Mouse (Mus musculus): ENCODE measurements around the gene Pold2.

Pold2 gene

GRCm38 (mm10) chr11:5856479-5857130 lies 21.5 kb downstream of the Pold2 start:
- no peak for DNase-seq (ENCODE audit: low spot score)

GRCm38 (mm10) chr11:5855902-5856301 lies 22.2 kb downstream of the Pold2 start:
- no peak for DNase-seq (ENCODE audit: low spot score)

- no peak for DNase-seq (ENCODE audit: low spot score)
Observed at GRCm38 (mm10) chr11:5855481-5855880, 22.6 kb downstream of the Pold2 start.

- DNase-seq (ENCODE audit: low spot score), result no peak
Observed at GRCm38 (mm10) chr11:5852314-5852713, 25.8 kb downstream of the Pold2 start.

- no peak for DNase-seq (ENCODE audit: low spot score)
Observed at GRCm38 (mm10) chr11:5851021-5851736, 26.9 kb downstream of the Pold2 start.

GRCm38 (mm10) chr11:5850452-5850851 lies 27.6 kb downstream of the Pold2 start:
- no peak for DNase-seq (ENCODE audit: low spot score)

GRCm38 (mm10) chr11:5849316-5849715 lies 28.8 kb downstream of the Pold2 start:
- no peak for DNase-seq (ENCODE audit: low spot score)

- no peak for DNase-seq (ENCODE audit: low spot score)
Observed at GRCm38 (mm10) chr11:5848741-5849140, 29.4 kb downstream of the Pold2 start.

- DNase-seq (ENCODE audit: low spot score), result peak; percentile 36
Observed at GRCm38 (mm10) chr11:5846639-5847345, 31.3 kb downstream of the Pold2 start.

GRCm38 (mm10) chr11:5843131-5843530 lies 35.0 kb downstream of the Pold2 start:
- DNase-seq (ENCODE audit: low spot score), result no peak

- DNase-seq (ENCODE audit: low spot score), result no peak
Observed at GRCm38 (mm10) chr11:5841751-5842150, 36.3 kb downstream of the Pold2 start.

- no peak for DNase-seq (ENCODE audit: low spot score)
Observed at GRCm38 (mm10) chr11:5840346-5840745, 37.7 kb downstream of the Pold2 start.

GRCm38 (mm10) chr11:5837251-5838246 lies 40.5 kb downstream of the Pold2 start, which contains the start of gene Polm:
Polm (minus strand) TSS chr11:5838016.
- peak; percentile 94 for DNase-seq (ENCODE audit: low spot score)

GRCm38 (mm10) chr11:5836126-5836525 lies 42.0 kb downstream of the Pold2 start:
- no peak for DNase-seq (ENCODE audit: low spot score)

- no peak for DNase-seq (ENCODE audit: low spot score)
Observed at GRCm38 (mm10) chr11:5835057-5835456, 43.0 kb downstream of the Pold2 start.

GRCm38 (mm10) chr11:5834506-5834905 lies 43.6 kb downstream of the Pold2 start:
- no peak for DNase-seq (ENCODE audit: low spot score)

GRCm38 (mm10) chr11:5829327-5829726 lies 48.8 kb downstream of the Pold2 start:
- no peak for DNase-seq (ENCODE audit: low spot score)

GRCm38 (mm10) chr11:5828509-5829191 lies 49.4 kb downstream of the Pold2 start:
- DNase-seq (ENCODE audit: low spot score), result no peak

GRCm38 (mm10) chr11:5827931-5828330 lies 50.2 kb downstream of the Pold2 start:
- no peak for DNase-seq (ENCODE audit: low spot score)

- no peak for DNase-seq (ENCODE audit: low spot score)
Observed at GRCm38 (mm10) chr11:5825432-5825831, 52.7 kb downstream of the Pold2 start.

Data from yolk sac, embryonic 10.5 days (tissue).